Mouse (Mus musculus) ES-E14 (cell line): ENCODE results near the gene Hnrnpl.

Experiments used
- CHD2 ChIP-seq: IDR thresholded peaks from 2 replicates; pipeline ENCODE4 v1.6.1; 2014; ENCODE audit warnings: mild to moderate bottlenecking, low read depth, low read length, inconsistent platforms
- HCFC1 ChIP-seq: IDR thresholded peaks from 2 replicates; pipeline ENCODE4 v1.6.1; 2012; ENCODE audit warnings: low read length, inconsistent platforms, borderline replicate concordance; ENCODE audit not compliant: insufficient read depth
- MAFK ChIP-seq: IDR thresholded peaks from 2 replicates; pipeline ENCODE4 v1.6.1; 2014; ENCODE audit warnings: mild to moderate bottlenecking, low read depth, low read length, inconsistent platforms; ENCODE audit not compliant: insufficient read depth
- ZC3H11A ChIP-seq: IDR thresholded peaks from 2 replicates; pipeline ENCODE4 v1.6.1; 2012; ENCODE audit warnings: low read depth, mild to moderate bottlenecking, inconsistent platforms, low read length, borderline replicate concordance
- ZNF384 ChIP-seq: IDR thresholded peaks from 2 replicates; pipeline ENCODE4 v1.6.1; 2012; ENCODE audit warnings: low read depth, low read length, inconsistent platforms

DNA sequence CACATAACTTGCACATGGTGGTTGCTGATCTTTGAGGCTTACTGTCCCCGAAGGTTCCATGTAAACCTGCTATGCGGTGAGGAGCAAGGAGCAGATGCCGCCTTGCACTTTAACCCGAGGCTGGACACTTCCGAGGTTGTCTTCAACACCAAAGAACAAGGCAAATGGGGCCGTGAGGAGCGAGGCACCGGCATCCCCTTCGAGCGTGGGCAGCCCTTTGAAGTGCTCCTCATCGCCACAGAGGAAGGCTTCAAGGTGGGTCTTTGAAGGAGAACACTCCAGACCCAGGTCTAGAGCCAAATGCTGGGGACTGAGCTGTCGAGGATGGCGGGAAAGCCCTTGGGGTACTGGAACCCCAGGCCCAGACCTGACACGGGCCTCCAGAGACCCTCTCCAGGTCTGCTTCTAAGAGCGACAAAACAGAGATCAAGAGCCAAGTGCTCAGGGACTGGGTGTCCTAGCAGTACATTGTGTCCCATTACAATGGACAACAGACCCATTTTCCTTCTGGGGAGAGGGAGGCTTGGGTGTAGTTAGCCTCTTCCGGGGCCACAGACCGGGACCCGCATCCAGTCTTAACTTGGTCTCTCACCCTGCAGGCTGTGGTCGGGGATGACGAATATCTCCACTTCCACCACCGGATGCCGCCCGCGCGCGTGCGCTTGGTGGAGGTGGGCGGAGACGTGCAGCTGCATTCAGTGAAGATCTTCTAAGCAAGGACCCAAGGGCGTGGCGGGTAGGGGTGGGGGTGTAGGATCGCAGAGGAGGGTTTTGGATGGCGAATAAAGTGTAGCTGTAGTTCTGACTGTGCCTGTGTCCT is 57.4 kb downstream of the Hnrnpl start:
- TF ChIP-seq CHD2 (no peak), MAFK (no peak), HCFC1 (no peak), ZNF384 (no peak), ZC3H11A (no peak)
